Mouse (Mus musculus) bone marrow, adult 2 months (tissue): ENCODE measurements around the gene Ccdc141. TPM values are rescaled to one million over a fixed set of nuclear protein-coding genes. Genes with fewer than 3 reads are reported as not detected.

ENCODE experiments used
- H3K27ac ChIP-seq: fragments of 200-500 bp; 2 replicates; pipeline ENCODE4 v1.5.1; 2012; ENCODE audit warnings: low read depth, mild to moderate bottlenecking, control low read depth, inconsistent platforms, low read length; ENCODE audit not compliant: control insufficient read depth, poor library complexity, insufficient read depth
- H3K4me1 ChIP-seq: fragments of 200-500 bp; 2 replicates; pipeline ENCODE4 v1.6.1; 2011; ENCODE audit warnings: low read length; ENCODE audit not compliant: control insufficient read depth, insufficient read depth
- H3K4me3 ChIP-seq: fragments of 200-500 bp; replicated peaks from 2 replicates; pipeline ENCODE3; 2011; ENCODE audit warnings: mild to moderate bottlenecking, low read depth, low read length, control low read depth; ENCODE audit not compliant: control insufficient read depth
- CTCF ChIP-seq: fragments of 200-500 bp; IDR thresholded peaks from 2 replicates; pipeline ENCODE4 v1.5.1; 2011; ENCODE audit warnings: low read length, control low read depth; ENCODE audit not compliant: control insufficient read depth, insufficient read depth
- POLR2A ChIP-seq: fragments of 200-500 bp; IDR thresholded peaks from 2 replicates; pipeline ENCODE4 v1.6.1; 2011; ENCODE audit warnings: low read depth, mild to moderate bottlenecking, control low read depth, low read length, borderline replicate concordance; ENCODE audit not compliant: control insufficient read depth
- WGBS: fragments of 180-500 bp; shearing (Covaris S2); methylation state at CpG from one replicate; pipeline ENCODE4 v1.1.7; 2018; 5-methylcytosine and 5-hydroxymethylcytosine counted together
- polyA plus RNA-seq: library from polyadenylated mRNA; stranded (reverse); fragments of >200 nt; gene quantifications from 2 replicates; pipeline ENCODE4 v1.2.4, GENCODE M21; 2011; ENCODE audit warnings: low replicate concordance; ENCODE audit not compliant: missing spikeins, insufficient read depth, insufficient read length

Gene Ccdc141
- polyA plus RNA-seq, 1 experiment = 3.7 TPM

- no peak overlapping the region for H3K27ac ChIP-seq
Measured at GRCm38 (mm10) chr2:77134906-77135305, 35.5 kb downstream of the Ccdc141 start.

GRCm38 (mm10) chr2:77133407-77133806 is 37.0 kb downstream of the Ccdc141 start:
- 89% methylated on average over 1 of the region's 1 CpGs for WGBS
- no peak for TF ChIP-seq CTCF
- no peak for TF ChIP-seq POLR2A
- Histone ChIP-seq H3K27ac (no peak overlapping the region), H3K4me1 (no peaks in the 10 kb centered on the region), H3K4me3 (no peak overlapping the region)

More at GRCm38 (mm10) chr2:77134906-77135305, 35.5 kb downstream of the Ccdc141 start:
- TF ChIP-seq CTCF (no peak), POLR2A (no peak)
- WGBS = 28% methylated on average over 1 of the region's 1 CpGs
- Histone ChIP-seq H3K4me3 (no peak overlapping the region), H3K4me1 (no peaks in the 10 kb centered on the region)

- no peaks in the 10 kb centered on the region for H3K4me1 ChIP-seq
- H3K4me3 ChIP-seq = no peak overlapping the region
- TF ChIP-seq CTCF (no peak), POLR2A (no peak)
- H3K27ac ChIP-seq = no peak overlapping the region
- WGBS = 77% methylated on average over 1 of the region's 1 CpGs
Measured at GRCm38 (mm10) chr2:77126939-77127338, 43.5 kb downstream of the Ccdc141 start.

- WGBS = 41% methylated on average over 6 of the region's 6 CpGs
- Histone ChIP-seq H3K27ac (no peak overlapping the region), H3K4me1 (no peaks in the 10 kb centered on the region), H3K4me3 (no peak overlapping the region)
- TF ChIP-seq POLR2A (no peak), CTCF (no peak)
Measured at GRCm38 (mm10) chr2:77118102-77118501, 52.3 kb downstream of the Ccdc141 start.

GRCm38 (mm10) chr2:77114335-77114734 is 56.1 kb downstream of the Ccdc141 start:
- WGBS = 82% methylated on average over 2 of the region's 2 CpGs
- H3K4me1 ChIP-seq = no peaks in the 10 kb centered on the region
- H3K27ac ChIP-seq = no peak overlapping the region
- TF ChIP-seq CTCF (no peak), POLR2A (no peak)
- H3K4me3 ChIP-seq = no peak overlapping the region

GRCm38 (mm10) chr2:77113867-77114266 is 56.6 kb downstream of the Ccdc141 start:
- Histone ChIP-seq H3K4me3 (no peak overlapping the region), H3K4me1 (no peaks in the 10 kb centered on the region), H3K27ac (no peak overlapping the region)
- 87% methylated on average over 8 of the region's 8 CpGs for WGBS
- TF ChIP-seq POLR2A (no peak), CTCF (no peak)

- H3K27ac ChIP-seq = no peak overlapping the region
Measured at GRCm38 (mm10) chr2:77113026-77113425, 57.4 kb downstream of the Ccdc141 start.

GRCm38 (mm10) chr2:77111095-77111494 is 59.3 kb downstream of the Ccdc141 start:
- Histone ChIP-seq H3K4me3 (no peak overlapping the region), H3K27ac (no peak overlapping the region), H3K4me1 (no peaks in the 10 kb centered on the region)
- TF ChIP-seq CTCF (no peak), POLR2A (no peak)
- 78% methylated on average over 2 of the region's 2 CpGs for WGBS

More at GRCm38 (mm10) chr2:77113026-77113425, 57.4 kb downstream of the Ccdc141 start:
- no peak for TF ChIP-seq CTCF
- TF ChIP-seq POLR2A = no peak
- WGBS = 82% methylated on average over 5 of the region's 5 CpGs
- Histone ChIP-seq H3K4me1 (no peaks in the 10 kb centered on the region), H3K4me3 (no peak overlapping the region)

- Histone ChIP-seq H3K4me3 (no peak overlapping the region), H3K27ac (no peak overlapping the region), H3K4me1 (no peaks in the 10 kb centered on the region)
- 80% methylated on average over 4 of the region's 4 CpGs for WGBS
- TF ChIP-seq CTCF (no peak), POLR2A (no peak)
Measured at GRCm38 (mm10) chr2:77110365-77110764, 60.1 kb downstream of the Ccdc141 start.
